Mouse (Mus musculus): ENCODE measurements around the gene Scml4.

Gene Scml4

GRCm38 (mm10) chr10:42947336-42947735, 87.2 kb downstream of the Scml4 start:
- DNase-seq (ENCODE audit: low read depth, low spot score) = no peak

GRCm38 (mm10) chr10:42950252-42950751, 90.1 kb downstream of the Scml4 start:
- peak; percentile 78 for DNase-seq (ENCODE audit: low read depth, low spot score)

- DNase-seq (ENCODE audit: low read depth, low spot score) = no peak
Measured at GRCm38 (mm10) chr10:42951078-42952045, 91.2 kb downstream of the Scml4 start.

GRCm38 (mm10) chr10:42952046-42952420, 91.9 kb downstream of the Scml4 start:
- no peak for DNase-seq (ENCODE audit: low read depth, low spot score)

- no peak for DNase-seq (ENCODE audit: low read depth, low spot score)
Measured at GRCm38 (mm10) chr10:42953601-42954000, 93.4 kb downstream of the Scml4 start.

- no peak for DNase-seq (ENCODE audit: low read depth, low spot score)
Measured at GRCm38 (mm10) chr10:42955205-42955604, 95.0 kb downstream of the Scml4 start.

GRCm38 (mm10) chr10:42957881-42958651, 97.9 kb downstream of the Scml4 start:
- peak; percentile 71 for DNase-seq (ENCODE audit: low read depth, low spot score)

GRCm38 (mm10) chr10:42958686-42959085, 98.5 kb downstream of the Scml4 start:
- no peak for DNase-seq (ENCODE audit: low read depth, low spot score)

- no peak for DNase-seq (ENCODE audit: low read depth, low spot score)
Measured at GRCm38 (mm10) chr10:42961771-42962170, 101.6 kb downstream of the Scml4 start.

- no peak for DNase-seq (ENCODE audit: low read depth, low spot score)
Measured at GRCm38 (mm10) chr10:42962181-42962601, 102.0 kb downstream of the Scml4 start.

- DNase-seq (ENCODE audit: low read depth, low spot score) = no peak
Measured at GRCm38 (mm10) chr10:42962655-42963054, 102.5 kb downstream of the Scml4 start.

- DNase-seq (ENCODE audit: low read depth, low spot score) = no peak
Measured at GRCm38 (mm10) chr10:42963061-42963460, 102.9 kb downstream of the Scml4 start.

GRCm38 (mm10) chr10:42968332-42968731, 108.2 kb downstream of the Scml4 start:
- no peak for DNase-seq (ENCODE audit: low read depth, low spot score)

GRCm38 (mm10) chr10:42972504-42973172, 112.5 kb downstream of the Scml4 start:
- no peak for DNase-seq (ENCODE audit: low read depth, low spot score)

- DNase-seq (ENCODE audit: low read depth, low spot score) = no peak
Measured at GRCm38 (mm10) chr10:42973537-42973936, 113.4 kb downstream of the Scml4 start.

- no peak for DNase-seq (ENCODE audit: low read depth, low spot score)
Measured at GRCm38 (mm10) chr10:42976577-42976976, 116.4 kb downstream of the Scml4 start.

- DNase-seq (ENCODE audit: low read depth, low spot score) = no peak
Measured at GRCm38 (mm10) chr10:42978346-42978745, 118.2 kb downstream of the Scml4 start.

- DNase-seq (ENCODE audit: low read depth, low spot score) = no peak
Measured at GRCm38 (mm10) chr10:42980999-42981757, 121.0 kb downstream of the Scml4 start.

- DNase-seq (ENCODE audit: low read depth, low spot score) = no peak
Measured at GRCm38 (mm10) chr10:42984886-42985285, 124.7 kb downstream of the Scml4 start.

GRCm38 (mm10) chr10:42987594-42988052, 127.5 kb downstream of the Scml4 start:
- peak; percentile 76 for DNase-seq (ENCODE audit: low read depth, low spot score)

GRCm38 (mm10) chr10:42988627-42989026, 128.5 kb downstream of the Scml4 start:
- peak; percentile 92 for DNase-seq (ENCODE audit: low read depth, low spot score)
